Mouse (Mus musculus) cerebellum, adult 2 months (tissue): Measurements from ENCODE around the gene 1700022I11Rik. TPM values are rescaled to one million over a fixed set of nuclear protein-coding genes. Genes with fewer than 3 reads are reported as not detected.
A peak's percentile ranks its signal among the peaks of the same experiment; 100 is the strongest.
"Not testable (repeated sequence)": the region's sequence is repeated elsewhere in the genome, so short reads cannot be mapped to it uniquely, and the experiment has no call there.

Experiments
- DNase-seq, 2 experiments: peaks; one replicate each; pipeline ENCODE4 v3.0.0; 2021
- H3K27ac ChIP-seq: fragments of 200-500 bp; 2 replicates; pipeline ENCODE4 v1.5.1; 2012; ENCODE audit warnings: low read length, control low read depth, inconsistent platforms; ENCODE audit not compliant: insufficient read depth
- H3K27me3 ChIP-seq: fragments of 200-500 bp; 2 replicates; pipeline ENCODE4 v1.6.1; 2012; ENCODE audit warnings: inconsistent platforms, mild to moderate bottlenecking, low read length, moderate library complexity; ENCODE audit not compliant: control insufficient read depth, insufficient read depth
- H3K4me1 ChIP-seq: fragments of 200-500 bp; 2 replicates; pipeline ENCODE4 v1.6.1; 2011; ENCODE audit warnings: low read length; ENCODE audit not compliant: control insufficient read depth, insufficient read depth
- H3K4me3 ChIP-seq: fragments of 200-500 bp; replicated peaks from 2 replicates; pipeline ENCODE3; 2011; ENCODE audit warnings: mild to moderate bottlenecking, low read depth, low read length, control low read depth; ENCODE audit not compliant: insufficient read depth
- CTCF ChIP-seq: fragments of 200-500 bp; IDR thresholded peaks from 2 replicates; pipeline ENCODE4 v1.5.1; 2011; ENCODE audit warnings: low read depth, mild to moderate bottlenecking, control low read depth, low read length, moderate library complexity, borderline replicate concordance; ENCODE audit not compliant: insufficient read depth
- POLR2A ChIP-seq: fragments of 200-500 bp; IDR thresholded peaks from 2 replicates; pipeline ENCODE4 v1.6.1; 2011; ENCODE audit warnings: low read length, control low read depth, borderline replicate concordance; ENCODE audit not compliant: insufficient read depth
- WGBS: fragments of 180-500 bp; shearing (Covaris S2); methylation state at CpG from one replicate; pipeline ENCODE4 v1.1.7; 2018; 5-methylcytosine and 5-hydroxymethylcytosine counted together
- polyA plus RNA-seq: library from polyadenylated mRNA; depleted of rRNA; stranded (reverse); fragments of >200 nt; gene quantifications from 2 replicates; pipeline ENCODE4 v1.2.3, GENCODE M21; 2012

Gene 1700022I11Rik
- polyA plus RNA-seq, 1 experiment, result not detected

DNA sequence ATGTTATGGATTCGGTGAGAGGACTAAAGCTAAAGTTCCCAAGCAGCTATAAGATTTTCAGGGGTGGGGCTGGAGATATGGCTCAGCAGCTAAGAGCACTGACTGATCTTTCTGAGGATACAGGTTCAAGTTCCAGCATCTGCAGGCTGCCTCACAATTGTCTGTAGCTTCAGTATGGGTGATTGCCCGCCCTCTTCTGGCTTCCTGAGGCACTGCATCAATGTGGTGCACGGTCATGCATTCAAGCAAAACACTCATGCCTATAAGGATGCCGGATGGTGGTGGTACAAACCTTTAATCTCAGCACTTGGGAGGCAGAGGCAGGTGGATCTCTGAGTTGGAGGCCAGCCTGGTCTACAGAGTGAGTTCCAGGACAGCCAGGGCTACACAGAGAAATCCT, 7.8 kb upstream of the 1700022I11Rik start:
- Histone ChIP-seq H3K4me1 (peaks cover 3% of the 10 kb centered on the region; the same call in 1 of the 2 replicates), H3K27ac (no peak overlapping the region), H3K4me3 (no peak overlapping the region), H3K27me3 (no peaks in the 10 kb centered on the region)
- 18% methylated on average over 4 of the region's 4 CpGs for WGBS
- peak; percentile 80 for TF ChIP-seq CTCF
- no peak for TF ChIP-seq POLR2A
- peak; percentile 57 to 69 for DNase-seq

DNA sequence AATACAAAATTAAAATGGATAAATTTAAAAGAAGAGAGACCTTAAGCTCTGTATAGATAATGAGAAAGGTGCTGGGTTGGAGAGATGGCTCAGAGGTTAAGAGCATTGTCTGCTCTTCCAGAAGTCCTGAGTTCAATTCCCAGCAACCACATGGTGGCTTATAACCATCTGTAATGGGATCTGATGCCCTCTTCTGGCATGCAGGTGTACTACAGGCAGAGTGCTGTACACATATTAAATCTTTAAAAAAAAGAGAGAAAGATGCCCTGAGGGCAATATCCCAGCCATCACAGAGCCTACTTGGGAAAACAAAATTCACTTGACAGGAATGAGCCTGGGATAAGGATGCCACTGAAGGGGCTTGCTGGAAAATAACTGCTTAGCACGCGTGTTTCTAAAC, 5.9 kb upstream of the 1700022I11Rik start:
- TF ChIP-seq POLR2A, result no peak
- TF ChIP-seq CTCF, result no peak
- no peak overlapping the region for H3K4me3 ChIP-seq
- no peak overlapping the region for H3K27ac ChIP-seq
- no peak for DNase-seq
- 96% methylated on average over 2 of the region's 2 CpGs for WGBS
- H3K27me3 ChIP-seq, result no peaks in the 10 kb centered on the region
- peaks cover 3% of the 10 kb centered on the region; the same call in 1 of the 2 replicates for H3K4me1 ChIP-seq

DNA sequence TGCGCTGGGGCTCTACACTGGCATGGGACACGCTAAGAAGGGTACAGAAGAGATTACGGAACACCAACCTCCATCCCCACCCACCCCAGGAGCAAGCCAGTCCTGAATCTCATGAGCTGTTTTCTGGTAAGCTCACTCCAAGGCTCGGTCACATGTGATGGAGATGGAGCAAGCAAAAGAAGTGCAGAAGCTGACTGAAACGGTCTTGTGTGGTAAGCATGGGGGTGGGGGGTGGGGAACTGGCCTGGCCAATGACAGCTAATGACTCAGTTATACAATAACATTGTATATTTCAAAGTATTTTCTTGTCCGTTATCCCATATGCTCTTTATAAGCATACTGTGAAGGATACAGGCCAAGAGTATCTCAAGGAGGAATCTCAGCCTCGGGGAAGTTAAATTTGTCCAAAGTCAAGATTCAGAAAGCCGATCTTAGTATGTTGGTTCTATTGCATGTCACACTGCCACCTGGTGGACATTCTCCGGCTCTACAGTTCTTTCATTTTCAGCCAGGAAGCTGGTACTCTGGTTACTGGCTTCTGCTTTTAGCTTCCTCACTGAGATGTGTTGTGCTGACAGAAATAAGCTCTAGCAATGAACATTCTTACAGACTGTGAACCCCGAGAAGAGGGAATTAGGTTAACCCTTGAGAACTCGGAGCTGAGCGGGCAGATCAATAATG, 4.2 kb upstream of the 1700022I11Rik start:
- Histone ChIP-seq H3K27me3 (no peaks in the 10 kb centered on the region), H3K4me3 (peak overlapping the region; percentile 13), H3K4me1 (peaks cover 3% of the 10 kb centered on the region; the same call in 1 of the 2 replicates), H3K27ac (no peak overlapping the region)
- DNase-seq, result peak in 1 of 2 experiments; percentile 52
- TF ChIP-seq POLR2A (no peak), CTCF (peak; percentile 56; the same call in 1 of the 2 replicates)
- WGBS, result 15% methylated on average over 12 of the region's 12 CpGs

DNA sequence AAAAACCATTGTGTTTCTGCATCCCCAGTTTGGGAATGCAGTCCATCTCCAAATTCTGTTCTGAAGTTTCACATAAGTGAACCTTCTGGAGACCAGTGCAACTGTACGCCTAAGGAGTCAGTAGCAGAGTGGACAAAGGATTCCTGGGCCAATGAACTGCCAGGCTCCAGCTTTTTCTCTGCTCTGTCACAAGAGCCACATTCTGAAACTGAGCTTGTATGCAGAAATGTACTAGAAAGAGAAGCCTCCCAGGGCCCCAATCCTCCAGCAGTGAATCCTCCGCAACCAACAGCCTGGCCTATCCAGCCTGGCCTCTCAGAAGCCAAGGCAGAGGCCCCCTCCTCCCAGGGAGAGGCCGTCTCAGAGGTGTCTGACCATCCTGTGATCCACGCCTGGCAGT, 3.5 kb downstream of the 1700022I11Rik start:
- Histone ChIP-seq H3K27ac (no peak overlapping the region), H3K27me3 (no peaks in the 10 kb centered on the region), H3K4me1 (no peaks in the 10 kb centered on the region), H3K4me3 (no peak overlapping the region)
- 85% methylated on average over 4 of the region's 4 CpGs for WGBS
- no peak for DNase-seq
- TF ChIP-seq CTCF (no peak), POLR2A (no peak)

GRCm38 (mm10) chr4:42973868-42974267, 4.5 kb downstream of the 1700022I11Rik start:
- TF ChIP-seq POLR2A, result no peak
- TF ChIP-seq CTCF, result no peak
- H3K27me3 ChIP-seq, result no peaks in the 10 kb centered on the region
- WGBS, result 82% methylated on average over 5 of the region's 5 CpGs

GRCm38 (mm10) chr4:42978062-42978461, 8.7 kb downstream of the 1700022I11Rik start:
- 0 out of 2 replicates have a peak, but pooled peaks have one; percentile 13 for TF ChIP-seq CTCF
- TF ChIP-seq POLR2A, result no peak

More at GRCm38 (mm10) chr4:42973868-42974267, 4.5 kb downstream of the 1700022I11Rik start:
- no peaks in the 10 kb centered on the region for H3K4me1 ChIP-seq
- no peak overlapping the region for H3K4me3 ChIP-seq
- no peak overlapping the region for H3K27ac ChIP-seq
- DNase-seq, result no peak

GRCm38 (mm10) chr4:42980467-42980866, 11.1 kb downstream of the 1700022I11Rik start:
- H3K27ac ChIP-seq, DNase-seq, H3K27me3 ChIP-seq, H3K4me1 ChIP-seq, H3K4me3 ChIP-seq: not testable (repeated sequence)
- 79% methylated on average over 8 of the region's 8 CpGs for WGBS

More at GRCm38 (mm10) chr4:42978062-42978461, 8.7 kb downstream of the 1700022I11Rik start:
- WGBS, result 93% methylated on average over 4 of the region's 4 CpGs
- Histone ChIP-seq H3K4me1 (no peaks in the 10 kb centered on the region), H3K27ac (no peak overlapping the region), H3K4me3 (no peak overlapping the region), H3K27me3 (no peaks in the 10 kb centered on the region)
- DNase-seq, result no peak

GRCm38 (mm10) chr4:42988296-42988695, 18.9 kb downstream of the 1700022I11Rik start:
- WGBS, result 85% methylated on average over 1 of the region's 1 CpGs
- H3K4me1 ChIP-seq, result no peaks in the 10 kb centered on the region
- TF ChIP-seq POLR2A (no peak), CTCF (no peak)
- no peak for DNase-seq
- H3K27ac ChIP-seq, result no peak overlapping the region
- H3K4me3 ChIP-seq, result no peak overlapping the region
- no peaks in the 10 kb centered on the region for H3K27me3 ChIP-seq
